Mouse (Mus musculus) spleen, adult 2 months (tissue): ENCODE data around the gene Gpr137. TPM values are rescaled to one million over a fixed set of nuclear protein-coding genes. Genes with fewer than 3 reads are reported as not detected.

Experiments
- DNase-seq, 2 experiments: peaks; one replicate each; pipeline versions ENCODE4 v3.0.0 to v3.0.0-alpha.2; 2012 to 2021; ENCODE audit warnings: low spot score in 2 of 2, low read depth in 1 of 2
- H3K27ac ChIP-seq: fragments of 200-500 bp; 2 replicates; pipeline ENCODE4 v1.5.1; 2012; ENCODE audit warnings: low read length, inconsistent platforms; ENCODE audit not compliant: insufficient read depth
- H3K27me3 ChIP-seq: fragments of 200-500 bp; 2 replicates; pipeline ENCODE4 v1.6.1; 2012; ENCODE audit warnings: mild to moderate bottlenecking, moderate library complexity, low read length, inconsistent platforms; ENCODE audit not compliant: control insufficient read depth, insufficient read depth
- H3K36me3 ChIP-seq: fragments of 200-500 bp; 2 replicates; pipeline ENCODE4 v1.6.1; 2012; ENCODE audit warnings: mild to moderate bottlenecking, low read length, inconsistent platforms; ENCODE audit not compliant: control insufficient read depth, insufficient read depth
- H3K4me1 ChIP-seq: fragments of 200-500 bp; 2 replicates; pipeline ENCODE4 v1.6.1; 2011; ENCODE audit warnings: inconsistent platforms; ENCODE audit not compliant: control insufficient read depth, insufficient read depth, insufficient read length
- H3K4me3 ChIP-seq: fragments of 200-500 bp; 2 replicates; pipeline ENCODE4 v1.5.1; 2011; ENCODE audit warnings: mild to moderate bottlenecking, inconsistent platforms; ENCODE audit not compliant: insufficient read depth, insufficient read length; ENCODE audit errors: extremely low read depth
- CTCF ChIP-seq: fragments of 200-500 bp; IDR thresholded peaks from 2 replicates; pipeline ENCODE4 v1.5.1; 2011; ENCODE audit warnings: mild to moderate bottlenecking, inconsistent platforms; ENCODE audit not compliant: insufficient read depth, insufficient read length, insufficient replicate concordance; ENCODE audit errors: extremely low read depth
- POLR2A ChIP-seq: fragments of 200-500 bp; IDR thresholded peaks from 2 replicates; pipeline ENCODE4 v1.6.1; 2011; ENCODE audit warnings: low read depth, low read length, inconsistent platforms
- WGBS: fragments of 180-500 bp; shearing (Covaris S2); methylation state at CpG from one replicate; pipeline ENCODE4 v1.1.7; 2018; 5-methylcytosine and 5-hydroxymethylcytosine counted together
- polyA plus RNA-seq: library from polyadenylated mRNA; depleted of rRNA; stranded (reverse); fragments of >200 nt; gene quantifications from 2 replicates; pipeline ENCODE4 v1.2.3, GENCODE M21; 2012

Gene Gpr137
- polyA plus RNA-seq, 1 experiment, result 54.6 TPM

DNA sequence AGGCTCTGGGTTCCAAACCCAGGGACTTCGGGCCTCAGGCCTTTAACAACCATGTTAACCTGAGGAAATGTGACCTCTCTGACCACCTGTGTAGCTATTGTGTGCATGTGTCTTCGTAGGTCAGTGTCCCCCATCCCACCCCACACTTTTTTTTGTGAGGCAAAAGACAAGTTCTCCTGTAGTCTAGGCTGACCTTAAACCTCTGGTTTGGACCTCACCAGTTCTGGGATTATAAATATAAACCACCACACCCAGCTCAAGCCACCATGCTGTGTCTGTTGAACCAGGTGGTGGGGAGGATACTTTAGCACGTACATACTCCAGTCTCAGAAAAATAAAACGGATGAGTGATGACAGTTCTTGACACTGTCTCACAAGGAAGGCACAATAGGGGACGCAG is 7.7 kb upstream of the Gpr137 start:
- TF ChIP-seq CTCF (no peak), POLR2A (no peak)
- 85% methylated on average over 5 of the region's 5 CpGs for WGBS
- no peak for DNase-seq
- no peaks in the 10 kb centered on the region for H3K27me3 ChIP-seq
- H3K4me3 ChIP-seq, result no peak overlapping the region
- no peak overlapping the region for H3K27ac ChIP-seq
- peaks cover 6% of the 10 kb centered on the region; the same call in 1 of the 2 replicates for H3K4me1 ChIP-seq
- H3K36me3 ChIP-seq, result peaks cover 1% of the 10 kb centered on the region; the same call in 1 of the 2 replicates

DNA sequence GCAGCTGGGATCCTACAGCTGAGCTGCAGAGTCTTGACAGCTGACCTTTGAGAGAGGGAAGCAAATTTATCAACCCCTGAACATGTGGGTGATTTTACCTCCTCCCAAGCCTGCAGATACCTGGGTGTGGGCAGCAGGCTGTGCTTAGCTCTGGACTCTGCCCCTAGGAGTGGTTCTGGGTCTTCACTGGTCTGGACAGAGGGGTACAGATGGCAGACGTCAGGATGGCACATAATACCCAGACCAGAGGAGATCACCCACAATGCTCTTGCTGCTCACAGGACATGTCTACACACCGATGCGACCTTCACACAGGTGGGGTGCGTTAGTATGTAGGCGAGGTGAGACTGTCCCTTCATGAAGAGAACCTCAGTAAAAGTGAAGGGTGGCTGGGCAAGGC is 7.3 kb upstream of the Gpr137 start:
- Histone ChIP-seq H3K4me3 (no peak overlapping the region), H3K27me3 (no peaks in the 10 kb centered on the region), H3K4me1 (peaks cover 5% of the 10 kb centered on the region; the same call in 1 of the 2 replicates), H3K36me3 (no peaks in the 10 kb centered on the region), H3K27ac (no peak overlapping the region)
- WGBS, result 96% methylated on average over 5 of the region's 5 CpGs
- DNase-seq, result no peak
- TF ChIP-seq POLR2A, result no peak
- no peak for TF ChIP-seq CTCF

DNA sequence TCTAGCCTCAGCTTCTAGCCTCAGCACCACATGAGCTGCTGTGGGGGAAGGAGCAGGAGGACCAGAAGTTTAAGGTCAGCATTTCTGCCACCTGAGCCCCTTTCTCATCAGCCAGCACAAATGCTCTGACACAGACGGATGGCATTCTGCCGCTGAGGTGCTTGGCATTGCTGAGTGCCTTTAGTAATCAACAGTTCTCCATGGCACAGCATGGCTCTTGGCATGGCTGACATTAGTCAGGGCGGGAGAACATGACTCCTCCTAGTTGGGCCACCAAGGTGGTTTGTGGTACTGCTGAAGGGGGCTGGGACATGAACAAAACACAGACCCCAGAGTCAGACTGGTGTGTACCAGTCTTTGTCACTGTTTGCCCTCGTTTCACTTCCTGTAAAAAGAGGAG is 5.9 kb upstream of the Gpr137 start:
- H3K4me1 ChIP-seq, result peaks cover 5% of the 10 kb centered on the region; the same call in 1 of the 2 replicates
- no peaks in the 10 kb centered on the region for H3K27me3 ChIP-seq
- H3K27ac ChIP-seq, result no peak overlapping the region
- no peaks in the 10 kb centered on the region for H3K36me3 ChIP-seq
- 84% methylated on average over 4 of the region's 4 CpGs for WGBS
- H3K4me3 ChIP-seq, result no peak overlapping the region
- TF ChIP-seq CTCF (no peak), POLR2A (no peak)
- no peak for DNase-seq

DNA sequence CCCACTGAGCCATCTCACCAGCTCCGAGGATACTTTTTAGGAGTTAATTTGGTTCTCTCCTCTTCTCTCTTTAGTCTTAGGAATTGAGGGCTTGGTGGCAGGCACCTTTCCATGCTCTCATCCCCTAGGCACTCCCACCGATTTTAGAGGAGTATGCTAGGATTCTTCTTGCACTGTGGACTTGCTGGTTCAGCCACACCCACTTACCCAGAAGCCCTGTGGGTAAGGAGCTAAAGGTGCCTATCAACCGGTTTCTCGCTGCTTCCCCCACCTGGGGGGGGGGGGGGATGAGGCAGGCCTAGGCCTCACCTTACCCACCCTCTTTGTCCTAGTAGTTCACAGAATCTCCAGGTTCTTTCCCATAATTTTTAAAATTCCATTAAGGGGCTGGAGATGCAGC is 5.5 kb upstream of the Gpr137 start:
- Histone ChIP-seq H3K4me3 (no peak overlapping the region), H3K27me3 (no peaks in the 10 kb centered on the region), H3K4me1 (peaks cover 5% of the 10 kb centered on the region; the same call in 1 of the 2 replicates), H3K27ac (no peak overlapping the region), H3K36me3 (no peaks in the 10 kb centered on the region)
- no peak for DNase-seq
- no peak for TF ChIP-seq CTCF
- no peak for TF ChIP-seq POLR2A
- WGBS, result 76% methylated on average over 4 of the region's 4 CpGs

DNA sequence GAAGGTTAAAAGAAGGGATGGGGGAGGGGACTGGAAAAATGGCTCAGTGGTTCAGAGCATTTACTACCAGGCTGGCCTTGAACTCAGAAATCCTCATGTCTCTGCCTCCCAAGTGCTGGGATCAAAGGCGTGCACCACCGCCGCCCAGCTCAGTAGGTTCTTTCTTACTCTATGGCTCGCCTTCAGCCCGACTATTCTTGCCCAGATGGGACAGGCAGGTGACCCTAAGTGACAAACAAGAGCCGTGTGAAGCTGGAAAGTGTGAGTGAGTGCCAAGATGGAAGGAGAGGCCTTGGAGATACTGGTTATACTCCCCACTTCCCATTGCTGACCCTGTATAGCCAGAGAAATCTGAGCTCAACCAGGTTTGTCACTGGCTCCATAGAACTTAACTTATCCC is 1.4 kb upstream of the Gpr137 start:
- WGBS, result 96% methylated on average over 6 of the region's 6 CpGs

DNA sequence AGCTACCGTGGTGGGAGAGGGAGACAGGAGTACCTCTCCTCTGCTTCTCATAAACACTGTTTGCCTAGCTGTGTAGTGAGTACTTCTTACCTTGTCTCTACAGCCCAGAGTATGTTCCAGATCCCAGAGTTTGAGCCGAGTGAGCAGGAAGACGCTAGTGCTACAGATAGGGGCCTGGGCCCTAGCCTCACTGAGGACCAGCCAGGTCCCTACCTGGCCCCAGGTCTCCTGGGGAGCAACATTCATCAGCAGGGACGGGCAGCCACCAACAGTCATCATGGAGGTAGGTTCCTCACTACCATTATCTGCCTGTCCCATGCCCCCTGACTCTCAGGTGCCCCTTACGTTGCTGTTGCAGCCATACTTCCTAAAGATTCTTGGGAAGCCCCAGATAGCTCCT is 484 bp upstream of the Gpr137 start:
- peak overlapping the region; percentile 47; the same call in 1 of the 2 replicates for H3K4me3 ChIP-seq
- H3K27me3 ChIP-seq, result no peaks in the 10 kb centered on the region
- no peak for TF ChIP-seq POLR2A
- no peak for TF ChIP-seq CTCF
- WGBS, result 46% methylated on average over 5 of the region's 5 CpGs
- H3K36me3 ChIP-seq, result no peaks in the 10 kb centered on the region
- peaks cover 2% of the 10 kb centered on the region for H3K4me1 ChIP-seq
- H3K27ac ChIP-seq, result 0 out of 2 replicates have a peak overlapping the region, but pooled peaks have one; percentile 15
- no peak for DNase-seq

More for the DNA sequence above, 1.4 kb upstream of the Gpr137 start:
- H3K36me3 ChIP-seq, result no peaks in the 10 kb centered on the region
- no peak for DNase-seq
- no peak overlapping the region for H3K27ac ChIP-seq
- H3K4me1 ChIP-seq, result peaks cover 2% of the 10 kb centered on the region
- H3K27me3 ChIP-seq, result no peaks in the 10 kb centered on the region
- TF ChIP-seq POLR2A (no peak), CTCF (no peak)
- H3K4me3 ChIP-seq, result no peak overlapping the region

DNA sequence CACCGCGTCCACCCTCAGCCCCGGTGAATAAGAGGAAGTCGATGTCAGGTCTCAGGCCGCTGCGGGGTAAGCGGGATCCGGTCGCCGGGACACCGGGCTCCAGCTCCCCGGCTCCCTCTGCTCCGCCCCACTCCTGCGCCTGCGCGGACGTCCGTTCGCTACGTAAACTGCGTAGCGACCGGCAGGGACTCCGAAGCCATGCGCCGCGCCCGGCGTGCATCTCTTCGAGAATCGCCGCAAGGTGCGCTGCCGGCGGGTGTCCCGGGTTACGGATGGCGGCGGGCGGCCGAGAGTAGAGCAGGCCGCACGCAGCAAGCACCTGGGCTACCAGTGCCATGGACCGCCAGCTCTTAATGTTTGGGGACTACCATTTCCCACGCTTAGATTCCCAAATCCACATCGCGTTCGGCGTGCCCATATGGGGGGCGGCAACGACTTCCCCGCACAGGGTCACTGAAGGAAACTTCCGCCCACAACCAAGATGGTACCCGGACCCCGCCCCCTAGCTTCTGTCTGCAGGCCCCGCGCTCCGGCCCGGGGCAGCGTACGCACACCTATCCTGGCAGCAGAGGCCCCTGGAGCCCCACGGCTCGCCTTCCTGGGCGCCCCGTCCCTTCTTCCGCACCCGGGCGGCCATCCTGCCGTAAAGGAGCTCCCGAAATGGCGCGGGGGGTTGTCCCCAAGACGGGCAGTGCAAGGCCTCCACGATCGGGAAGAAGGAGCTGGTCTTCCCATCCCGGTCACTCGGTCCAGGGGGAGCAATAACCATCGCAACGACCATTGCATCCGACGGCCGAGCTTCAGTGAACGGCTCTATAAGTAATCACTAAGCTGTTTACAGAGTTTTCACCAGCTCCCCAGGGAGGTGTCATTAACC is 670 bp downstream of the Gpr137 start, which contains the start of gene Bad:
TSS of gene Bad (plus strand) at position 490 of the 877 bp plus-strand sequence.
- TF ChIP-seq POLR2A (no peak), CTCF (no peak)
- H3K27me3 ChIP-seq, result no peaks in the 10 kb centered on the region
- peak within 1 kb of the TSS; percentile 81 for H3K27ac ChIP-seq
- H3K4me3 ChIP-seq, result peak within 1 kb of the TSS; percentile 69
- H3K4me1 ChIP-seq, result peaks cover 2% of the 10 kb centered on the region
- H3K36me3 ChIP-seq, result no peaks in the 10 kb centered on the region
- DNase-seq, result peak; percentile 86 to 88
- under 1% methylated on average over 83 of the region's 83 CpGs for WGBS
